Mouse (Mus musculus) right cerebral cortex, postnatal 25 days (tissue): ENCODE measurements around the gene Il19.

Source experiments
- DNase-seq: peaks from one replicate; pipeline ENCODE4 v3.0.0; 2022

Gene Il19

DNA sequence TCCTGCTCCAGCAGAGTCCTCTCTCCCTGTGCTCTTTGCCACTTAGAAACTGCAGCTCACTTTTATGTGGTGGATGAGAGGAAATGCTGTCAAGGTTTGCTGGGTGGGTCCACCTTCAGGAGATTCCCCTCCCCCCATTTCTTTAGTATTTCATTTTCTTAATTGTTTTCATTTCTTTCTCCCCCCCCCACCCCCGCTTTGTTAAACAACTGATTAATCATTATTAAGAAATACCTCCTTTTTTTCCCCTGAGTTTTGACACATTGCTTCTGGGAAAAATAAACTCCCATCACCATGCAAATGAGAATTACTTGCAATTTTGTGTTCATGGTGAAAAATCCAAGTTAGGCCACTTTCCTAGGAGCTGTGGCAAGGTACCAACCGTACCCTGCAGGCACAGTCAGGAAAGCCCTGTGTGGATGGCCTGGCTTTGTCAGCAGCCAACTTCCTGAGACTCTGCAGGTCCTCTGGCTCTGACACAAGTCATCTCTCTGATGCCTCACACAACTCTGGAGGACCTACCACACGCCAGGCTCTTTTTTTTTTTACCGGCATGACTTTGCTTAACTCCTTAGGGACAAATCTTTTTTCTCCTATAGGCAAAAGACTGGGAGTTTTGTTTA is at the start of gene Il19:
Il19 (minus strand) TSS at position 51 of the 623 bp plus-strand sequence.
- no peak for DNase-seq

DNA sequence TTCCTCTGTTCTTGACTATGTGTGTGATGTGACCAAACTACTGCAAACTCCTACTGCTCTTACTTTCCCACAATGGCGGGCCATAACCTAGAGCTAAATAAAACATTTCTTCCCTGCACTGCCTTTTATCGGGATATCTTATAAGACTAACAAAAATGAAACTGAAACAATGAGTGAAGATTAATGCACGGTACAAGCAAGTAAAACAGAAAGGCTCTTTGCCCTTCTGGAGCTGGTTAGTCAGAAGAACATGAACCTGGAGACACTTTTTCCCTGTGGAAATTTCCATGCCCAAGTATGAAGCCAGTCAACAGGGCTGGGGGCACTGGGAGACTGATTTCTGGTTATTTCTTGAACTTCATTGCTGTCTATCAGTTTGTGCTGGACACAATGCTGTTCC is 49.4 kb upstream of the Il19 start:
- no peak for DNase-seq

GRCm38 (mm10) chr1:130987418-130987817 is 47.5 kb upstream of the Il19 start:
- no peak for DNase-seq

DNA sequence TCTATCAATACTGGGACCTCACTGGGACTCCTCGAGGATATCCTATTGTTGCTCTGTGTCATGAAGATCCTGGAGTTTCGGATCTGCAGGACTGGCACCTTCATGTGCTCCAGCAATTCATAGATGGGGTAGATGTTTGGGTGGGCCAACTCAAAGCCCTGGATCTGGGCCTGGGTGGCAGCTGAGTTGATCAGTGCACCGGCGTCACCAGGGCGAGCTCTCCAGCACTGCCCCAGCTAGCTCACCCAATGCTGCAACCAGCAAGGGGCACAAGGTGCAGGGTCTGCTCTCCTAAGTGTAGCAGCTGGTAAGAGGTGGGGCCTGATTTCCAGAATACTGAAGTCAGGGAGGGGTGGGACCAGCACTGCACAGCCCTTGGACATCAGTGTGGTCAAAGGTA is 47.1 kb upstream of the Il19 start:
- no peak for DNase-seq

DNA sequence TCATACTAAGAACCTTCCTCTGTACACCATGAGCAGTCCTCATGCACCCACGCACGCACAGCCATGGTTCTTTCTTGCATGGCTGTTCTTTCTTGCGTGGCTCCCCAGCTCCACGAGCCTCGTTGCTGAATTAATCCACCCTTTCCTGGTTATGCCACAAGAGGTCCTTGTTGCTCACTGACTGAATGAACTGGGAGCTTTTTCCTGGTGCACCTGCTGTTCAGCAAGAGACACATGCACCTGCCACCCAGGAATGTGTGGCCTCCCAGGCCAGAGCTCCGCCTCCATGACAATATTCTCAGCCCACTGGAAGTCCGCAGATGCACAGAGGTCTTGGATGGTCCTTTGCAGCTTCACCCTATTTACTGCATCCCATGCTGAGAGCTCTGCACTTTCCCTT is 44.5 kb upstream of the Il19 start:
- DNase-seq, result no peak

GRCm38 (mm10) chr1:130979455-130979854 is 39.5 kb upstream of the Il19 start:
- no peak for DNase-seq

- no peak for DNase-seq
Observed at GRCm38 (mm10) chr1:130963891-130964290, 24.0 kb upstream of the Il19 start.

DNA sequence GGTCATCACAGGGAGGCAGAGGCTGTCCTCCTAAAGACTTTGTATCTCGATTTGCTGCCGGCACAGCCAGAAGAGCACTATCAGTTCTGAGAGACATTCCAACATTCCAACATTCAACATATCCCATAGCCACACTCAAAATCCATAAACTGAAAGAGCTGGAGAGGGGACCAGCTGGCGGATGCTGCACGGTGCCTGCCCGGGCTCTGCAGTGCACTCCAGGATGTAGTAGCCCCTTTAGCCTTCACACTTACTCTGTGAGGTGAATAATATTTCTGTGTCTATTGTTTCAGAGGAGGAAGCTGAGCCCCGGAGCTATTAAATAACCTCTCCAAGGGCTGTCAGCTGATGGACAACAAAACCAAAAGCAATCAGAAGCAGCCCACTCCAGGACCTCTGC is 7.0 kb upstream of the Il19 start:
- DNase-seq, result no peak

DNA sequence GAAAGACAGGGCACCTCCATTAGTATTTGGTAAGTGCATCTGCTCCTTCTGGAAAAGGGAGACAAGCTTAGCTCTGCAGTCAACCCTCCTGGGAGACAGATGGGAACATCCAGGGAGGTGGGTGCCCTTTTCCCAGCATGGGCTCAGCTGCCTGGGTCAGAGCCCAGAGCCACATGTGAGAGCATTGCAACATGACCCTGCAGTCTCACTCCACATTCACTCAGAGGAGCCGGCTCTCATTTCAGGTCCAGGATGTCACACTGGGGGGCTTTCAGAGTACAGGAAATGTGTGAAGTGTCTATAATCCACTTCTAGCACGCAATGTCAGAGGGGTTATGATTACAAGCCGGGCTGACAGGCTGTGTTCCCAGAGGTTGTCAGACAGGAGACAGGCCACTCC is 1.9 kb upstream of the Il19 start:
- no peak for DNase-seq

GRCm38 (mm10) chr1:130938192-130938591 is 1.7 kb downstream of the Il19 start:
- DNase-seq, result no peak

DNA sequence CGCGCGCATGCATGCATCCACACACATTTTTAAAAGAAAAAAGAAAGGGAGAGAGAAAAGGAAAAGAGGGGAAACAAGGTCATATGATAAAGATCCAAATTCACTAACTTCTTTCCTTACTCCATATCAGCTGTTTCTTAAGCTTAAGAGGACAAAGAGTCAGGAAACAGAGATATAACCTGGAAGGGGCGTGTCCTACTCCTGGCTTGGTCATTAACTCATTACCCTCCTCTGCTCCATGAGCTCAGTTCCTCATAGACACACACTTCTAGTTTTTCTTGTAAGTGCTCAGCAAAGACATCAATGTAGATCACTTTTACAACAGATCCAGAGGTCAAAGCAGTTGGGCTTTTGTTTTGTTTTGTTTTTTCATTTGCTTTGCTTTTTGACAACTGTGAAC is 2.7 kb downstream of the Il19 start:
- no peak for DNase-seq

DNA sequence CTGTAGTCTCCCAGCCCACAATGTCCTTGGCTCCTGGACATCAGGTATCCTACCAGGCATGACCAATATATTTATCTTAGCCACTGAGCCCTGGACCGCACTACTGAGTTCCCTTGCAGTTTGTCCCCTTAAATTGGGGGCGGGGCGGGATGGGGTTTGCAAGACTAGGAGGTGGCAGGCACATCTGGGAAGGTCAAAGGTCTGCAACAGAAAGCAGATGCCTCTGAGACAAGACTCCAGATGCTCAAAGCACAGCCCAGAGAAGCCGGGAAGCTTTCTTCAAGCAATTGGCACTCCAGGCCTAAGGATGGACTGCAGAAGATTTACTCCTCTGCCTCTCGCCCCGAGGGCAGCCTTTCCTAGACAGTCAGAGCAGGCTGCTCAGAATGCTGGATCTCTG is 3.6 kb downstream of the Il19 start:
- DNase-seq, result no peak

GRCm38 (mm10) chr1:130926484-130926883 is 13.4 kb downstream of the Il19 start:
- no peak for DNase-seq

DNA sequence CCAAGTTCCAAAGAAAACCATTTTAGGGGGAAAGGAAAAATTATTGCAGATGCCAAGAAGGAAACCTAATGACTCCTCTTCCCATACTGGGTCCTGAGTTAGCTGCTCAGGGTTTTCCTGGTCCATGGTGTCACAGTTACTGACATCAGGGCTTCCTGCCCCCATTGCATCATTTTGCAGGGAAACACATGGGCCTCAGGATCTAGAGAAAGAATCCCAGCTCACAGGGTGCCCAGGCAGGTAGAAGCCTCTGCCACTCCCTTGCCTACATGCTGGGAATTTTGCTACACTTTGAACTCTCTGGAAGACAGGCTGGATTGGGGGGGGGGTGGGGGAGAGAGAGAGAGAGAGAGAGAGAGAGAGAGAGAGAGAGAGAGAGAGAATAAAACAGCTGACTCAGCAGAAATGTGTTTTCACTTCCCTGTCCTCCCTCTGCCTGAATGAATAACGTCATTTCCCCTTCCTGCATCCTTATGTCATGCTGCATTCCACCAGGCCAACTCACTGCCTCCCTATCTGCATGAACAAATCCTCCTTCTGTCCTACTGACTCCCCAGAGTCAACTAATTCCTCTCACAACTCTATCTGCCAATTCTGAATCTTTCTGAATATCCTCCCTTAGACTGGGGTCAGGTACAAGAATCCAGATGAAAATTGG is 21.5 kb downstream of the Il19 start:
- DNase-seq, result no peak

DNA sequence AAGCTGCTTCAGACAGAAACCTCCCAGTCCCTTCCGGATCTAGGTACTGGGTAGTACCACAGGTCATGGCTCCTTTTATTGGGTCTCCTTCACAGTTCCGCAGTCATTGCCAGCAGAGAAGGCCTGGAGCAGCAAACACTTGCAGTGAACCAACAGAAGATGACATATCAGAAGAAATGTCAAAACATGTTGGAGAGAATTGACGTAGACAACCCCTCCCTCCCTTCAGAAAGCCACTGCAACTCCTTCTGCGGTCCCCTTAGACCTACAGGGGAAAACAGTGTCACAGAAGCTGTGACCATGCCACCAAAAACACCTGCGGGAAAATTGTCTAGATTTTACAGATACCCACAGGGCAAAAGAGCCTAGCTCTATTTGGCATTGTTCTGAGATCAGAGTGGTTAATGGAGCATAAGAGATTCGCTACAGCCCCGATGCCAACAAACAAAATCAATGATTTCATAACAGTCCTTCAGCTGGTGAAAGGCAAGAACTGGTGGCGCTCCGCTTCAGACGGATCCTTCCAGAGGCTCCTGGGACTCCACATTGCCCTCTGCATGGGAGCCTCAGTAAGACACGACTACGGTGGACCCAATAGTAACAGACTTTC is 28.4 kb downstream of the Il19 start, which contains the start of gene Il20:
Il20 (minus strand) TSS at position 51 of the 610 bp plus-strand sequence.
- DNase-seq, result no peak

GRCm38 (mm10) chr1:130902505-130902904 is 37.4 kb downstream of the Il19 start:
- no peak for DNase-seq

- DNase-seq, result no peak
Observed at GRCm38 (mm10) chr1:130894468-130894867, 45.4 kb downstream of the Il19 start.

DNA sequence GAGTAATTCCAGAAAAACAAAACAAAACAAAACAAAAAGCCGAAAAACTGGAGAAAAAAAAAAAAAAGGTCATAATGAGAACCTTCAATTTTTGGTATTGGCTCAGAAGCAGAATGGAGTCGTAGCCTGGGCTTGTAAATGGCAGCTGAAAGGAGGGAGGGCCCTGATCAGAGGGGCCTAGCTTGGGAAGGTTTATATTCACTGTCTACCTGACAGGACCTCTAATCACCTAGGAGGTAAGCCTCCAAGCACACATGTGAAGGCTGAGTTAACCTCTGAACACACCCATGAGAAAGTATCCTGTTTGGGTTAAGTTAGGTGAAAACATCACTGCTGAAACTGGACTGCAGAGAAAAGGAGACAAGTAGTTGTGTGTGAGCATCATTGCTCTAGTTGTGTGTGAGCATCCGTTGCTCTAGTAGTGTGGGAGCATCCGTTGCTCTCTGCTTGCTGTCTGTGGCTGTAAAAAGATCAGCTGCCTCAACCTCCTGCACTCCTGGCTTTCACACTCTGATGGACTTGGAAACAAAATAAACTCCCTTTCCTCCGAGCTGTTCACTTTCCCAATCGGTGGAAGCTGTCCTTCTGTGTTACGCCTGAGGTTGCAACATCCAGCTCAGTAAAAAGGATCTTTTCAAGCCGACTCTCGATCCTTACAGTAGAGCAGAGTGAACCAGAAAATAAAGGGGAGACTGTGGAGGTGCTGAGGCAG is 46.4 kb downstream of the Il19 start:
- no peak for DNase-seq

DNA sequence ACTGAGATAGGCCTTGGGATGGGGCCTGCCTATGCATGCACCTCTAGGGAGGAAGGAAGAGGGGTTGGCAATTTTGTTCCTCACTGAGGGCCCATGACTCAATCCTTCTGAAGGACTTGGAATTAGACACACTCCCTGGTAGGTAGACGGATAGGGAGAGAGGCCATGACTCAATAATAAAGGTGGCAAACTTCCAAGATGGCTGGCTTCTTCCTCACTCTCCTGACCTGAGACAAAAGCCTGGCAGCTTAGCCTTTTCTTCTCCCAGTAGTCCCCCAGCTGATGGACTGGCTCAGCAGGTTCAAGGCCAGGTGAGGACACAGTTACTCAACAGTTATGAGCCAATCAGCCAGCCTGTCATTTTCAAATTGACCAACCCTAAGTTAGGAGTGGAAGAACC is 47.5 kb downstream of the Il19 start:
- no peak for DNase-seq

DNA sequence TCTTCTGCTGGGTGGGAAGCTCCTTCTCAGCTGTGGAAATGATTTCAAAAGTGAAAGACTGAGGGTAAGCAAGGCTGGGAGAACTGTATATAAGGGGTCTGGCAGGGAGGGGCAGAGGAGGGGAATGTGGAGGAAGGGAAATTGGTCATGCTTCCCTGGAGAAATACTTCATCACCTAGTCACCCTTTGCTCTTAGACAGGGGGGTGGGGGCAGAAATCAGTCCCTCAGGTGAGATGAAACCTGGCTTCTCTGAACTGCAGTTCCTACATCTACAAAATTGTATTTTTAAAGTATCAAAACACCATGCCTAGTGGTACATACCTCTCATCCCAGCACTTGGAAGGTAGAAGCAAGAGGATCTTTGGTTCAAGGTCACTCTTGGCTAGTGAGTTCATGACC is 52.6 kb downstream of the Il19 start, which contains the start of gene Il24:
Il24 (minus strand) TSS at position 101 of the 400 bp plus-strand sequence.
- DNase-seq, result no peak

GRCm38 (mm10) chr1:130883146-130883545 is 56.8 kb downstream of the Il19 start:
- no peak for DNase-seq
